Mouse (Mus musculus): ENCODE data around the gene Efcab3. TPM values are rescaled to one million over a fixed set of nuclear protein-coding genes. Genes with fewer than 3 reads are reported as not detected.

The Efcab3 gene
- polyA plus RNA-seq, 1 experiment from 2014 or later, result not detected

DNA sequence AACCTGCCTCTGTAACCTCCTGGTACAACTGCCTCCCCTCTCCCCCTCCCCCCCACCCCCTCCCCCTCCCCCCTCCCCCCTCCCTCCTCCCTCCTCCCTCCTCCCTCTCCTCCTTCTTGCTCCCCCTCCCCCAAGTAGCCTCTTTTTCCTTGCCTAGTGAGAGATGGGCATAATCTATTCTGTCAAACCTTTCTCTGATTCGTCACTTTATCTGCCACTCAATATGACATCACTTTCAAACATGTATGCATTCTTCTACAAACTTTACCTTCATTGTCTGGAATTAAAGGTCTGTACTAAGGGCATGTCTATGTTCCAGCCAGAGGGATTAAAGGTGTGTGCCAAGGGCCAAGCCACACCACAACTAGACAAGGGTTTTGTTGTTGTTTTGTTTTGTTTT is 86.4 kb downstream of the Efcab3 start:
- peaks cover 17% of the 10 kb centered on the region for H3K4me1 ChIP-seq
- H3K27me3 ChIP-seq (replicated peaks), result no peaks in the 10 kb centered on the region
- WGBS, result 93% methylated on average over 1 of the region's 1 CpGs
- no peaks in the 10 kb centered on the region for H3K9me3 ChIP-seq (replicated peaks)
- H3K9ac ChIP-seq (replicated peaks), result no peak overlapping the region
- no peak overlapping the region for H3K4me3 ChIP-seq (replicated peaks)
- no peak overlapping the region for H3K27ac ChIP-seq (replicated peaks)
- no peak for ATAC-seq (ENCODE audit: low FRiP score)
- no peak overlapping the region for H3K4me2 ChIP-seq
- no peaks in the 10 kb centered on the region for H3K36me3 ChIP-seq

DNA sequence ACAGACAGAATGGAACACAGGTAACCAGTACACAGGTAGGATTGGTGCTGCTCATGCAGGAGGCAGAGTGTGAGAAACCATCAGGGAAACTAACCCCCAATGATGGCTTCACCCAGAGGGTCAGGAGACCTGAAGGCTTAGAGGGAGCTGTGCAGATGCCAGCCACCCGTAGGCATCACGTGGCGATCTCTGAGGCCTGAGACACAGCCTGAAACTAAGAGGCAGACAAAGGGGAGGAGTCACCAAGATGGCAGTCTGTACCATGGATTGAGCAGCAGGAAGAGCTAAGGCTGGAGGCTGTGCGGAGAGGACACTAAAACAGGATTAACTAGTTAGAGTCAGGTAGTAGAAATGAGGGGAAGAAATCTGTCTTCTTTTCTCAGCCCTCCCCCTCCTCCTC is 87.3 kb downstream of the Efcab3 start:
- no peak overlapping the region for H3K9ac ChIP-seq (replicated peaks)
- WGBS, result 66% methylated on average over 4 of the region's 4 CpGs
- no peaks in the 10 kb centered on the region for H3K36me3 ChIP-seq
- no peaks in the 10 kb centered on the region for H3K9me3 ChIP-seq (replicated peaks)
- no peak overlapping the region for H3K4me2 ChIP-seq
- no peak overlapping the region for H3K4me3 ChIP-seq (replicated peaks)
- H3K27ac ChIP-seq (replicated peaks), result no peak overlapping the region
- peaks cover 17% of the 10 kb centered on the region for H3K4me1 ChIP-seq
- H3K27me3 ChIP-seq (replicated peaks), result no peaks in the 10 kb centered on the region
- no peak for ATAC-seq (ENCODE audit: low FRiP score)

DNA sequence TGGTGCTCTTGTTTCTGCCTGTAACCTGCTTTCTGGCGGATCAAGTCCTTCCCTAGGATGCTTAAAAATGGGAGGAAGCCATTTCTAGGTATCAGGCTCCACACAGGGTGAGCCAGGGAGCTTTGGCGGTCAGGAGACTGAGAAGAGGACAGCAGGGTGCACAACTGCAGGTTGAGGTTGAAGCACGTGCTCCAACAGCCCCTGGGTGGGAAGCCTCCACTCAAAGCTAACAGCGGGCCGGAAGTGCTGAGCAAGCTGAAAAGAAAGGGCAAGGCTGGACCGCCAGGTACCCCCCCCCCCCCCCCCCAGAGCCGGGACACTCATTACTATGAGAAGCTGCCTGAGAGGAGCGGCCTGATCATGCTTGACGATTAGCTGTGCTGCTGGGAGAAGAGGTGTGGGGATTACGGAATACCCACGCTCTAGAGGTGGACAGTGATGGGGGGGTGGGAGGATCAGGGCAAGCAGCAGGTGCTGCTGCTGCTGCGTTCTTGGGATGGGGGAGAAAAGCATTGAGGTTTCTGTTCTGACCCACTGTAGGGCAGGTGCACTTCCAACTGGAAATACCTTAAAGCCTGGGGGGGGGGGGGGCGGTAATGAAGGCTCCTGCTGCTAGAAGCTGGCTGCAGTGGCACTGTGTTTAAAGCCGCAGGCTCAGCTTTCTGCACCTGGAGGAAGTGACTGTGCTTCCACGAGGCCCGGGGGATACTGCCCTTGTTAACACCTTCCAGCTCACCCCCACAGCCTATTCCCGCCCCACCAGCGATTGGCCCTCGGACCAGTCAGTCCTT is 88.0 kb downstream of the Efcab3 start:
- H3K36me3 ChIP-seq, result no peaks in the 10 kb centered on the region
- H3K27ac ChIP-seq (replicated peaks), result no peak overlapping the region
- WGBS, result 20% methylated on average over 19 of the region's 19 CpGs
- H3K27me3 ChIP-seq (replicated peaks), result no peaks in the 10 kb centered on the region
- H3K9ac ChIP-seq (replicated peaks), result no peak overlapping the region
- no peaks in the 10 kb centered on the region for H3K9me3 ChIP-seq (replicated peaks)
- ATAC-seq (ENCODE audit: low FRiP score), result no peak
- H3K4me3 ChIP-seq (replicated peaks), result no peak overlapping the region
- H3K4me1 ChIP-seq, result peaks cover 17% of the 10 kb centered on the region
- H3K4me2 ChIP-seq, result peak overlapping the region; percentile 36

DNA sequence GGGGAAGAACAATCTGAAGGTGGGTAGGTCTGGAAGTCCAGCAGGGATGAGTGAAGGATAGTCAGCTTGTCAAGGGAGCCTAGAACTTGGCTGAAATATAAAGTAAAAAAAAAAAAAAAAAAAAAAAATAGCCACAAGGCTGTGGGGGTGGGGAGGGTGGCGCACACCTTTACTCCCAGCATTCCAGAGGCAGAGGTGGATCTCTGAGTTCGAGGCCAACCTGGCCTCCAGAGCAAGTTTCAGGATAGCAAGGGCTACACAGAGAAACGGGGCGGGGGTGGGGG is 88.6 kb downstream of the Efcab3 start:
- Histone ChIP-seq H3K27me3 (replicated peaks) (no peaks in the 10 kb centered on the region), H3K4me1 (peaks cover 17% of the 10 kb centered on the region), H3K9me3 (replicated peaks) (no peaks in the 10 kb centered on the region), H3K4me3 (replicated peaks) (no peak overlapping the region), H3K4me2 (peak overlapping the region; percentile 36), H3K36me3 (no peaks in the 10 kb centered on the region), H3K27ac (replicated peaks) (no peak overlapping the region), H3K9ac (replicated peaks) (no peak overlapping the region)
- WGBS, result 85% methylated on average over 4 of the region's 4 CpGs
- no peak for ATAC-seq (ENCODE audit: low FRiP score)

DNA sequence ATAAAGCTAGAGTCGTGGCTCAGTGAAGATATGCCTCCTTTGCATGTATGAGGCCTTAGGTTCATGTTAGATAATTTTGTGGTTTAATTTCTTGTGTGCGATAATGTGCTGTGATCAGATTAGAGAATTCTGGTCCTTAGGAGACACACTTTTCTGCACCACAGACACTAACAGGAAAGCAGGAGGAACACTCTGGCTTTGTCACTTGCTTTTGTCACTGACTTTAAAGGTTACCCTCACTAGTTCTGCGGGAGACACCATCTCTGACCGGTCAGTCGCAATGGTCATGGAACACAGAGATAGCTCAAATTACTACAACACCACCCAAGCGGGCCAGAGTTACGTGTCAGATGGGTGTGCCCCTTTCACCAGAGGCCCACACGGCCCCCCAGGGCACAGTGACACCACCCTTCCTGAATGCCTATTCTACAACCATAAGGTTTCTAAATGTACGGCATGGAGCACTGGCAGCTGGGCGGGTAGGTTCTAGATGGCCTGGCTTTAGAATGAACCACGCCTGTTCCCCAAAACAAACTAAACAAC is 89.0 kb downstream of the Efcab3 start:
- H3K4me3 ChIP-seq (replicated peaks), result no peak overlapping the region
- peaks cover 17% of the 10 kb centered on the region for H3K4me1 ChIP-seq
- H3K27me3 ChIP-seq (replicated peaks), result no peaks in the 10 kb centered on the region
- H3K9ac ChIP-seq (replicated peaks), result no peak overlapping the region
- 88% methylated on average over 11 of the region's 11 CpGs for WGBS
- H3K4me2 ChIP-seq, result no peak overlapping the region
- no peak overlapping the region for H3K27ac ChIP-seq (replicated peaks)
- H3K36me3 ChIP-seq, result no peaks in the 10 kb centered on the region
- H3K9me3 ChIP-seq (replicated peaks), result no peaks in the 10 kb centered on the region
- ATAC-seq (ENCODE audit: low FRiP score), result no peak

DNA sequence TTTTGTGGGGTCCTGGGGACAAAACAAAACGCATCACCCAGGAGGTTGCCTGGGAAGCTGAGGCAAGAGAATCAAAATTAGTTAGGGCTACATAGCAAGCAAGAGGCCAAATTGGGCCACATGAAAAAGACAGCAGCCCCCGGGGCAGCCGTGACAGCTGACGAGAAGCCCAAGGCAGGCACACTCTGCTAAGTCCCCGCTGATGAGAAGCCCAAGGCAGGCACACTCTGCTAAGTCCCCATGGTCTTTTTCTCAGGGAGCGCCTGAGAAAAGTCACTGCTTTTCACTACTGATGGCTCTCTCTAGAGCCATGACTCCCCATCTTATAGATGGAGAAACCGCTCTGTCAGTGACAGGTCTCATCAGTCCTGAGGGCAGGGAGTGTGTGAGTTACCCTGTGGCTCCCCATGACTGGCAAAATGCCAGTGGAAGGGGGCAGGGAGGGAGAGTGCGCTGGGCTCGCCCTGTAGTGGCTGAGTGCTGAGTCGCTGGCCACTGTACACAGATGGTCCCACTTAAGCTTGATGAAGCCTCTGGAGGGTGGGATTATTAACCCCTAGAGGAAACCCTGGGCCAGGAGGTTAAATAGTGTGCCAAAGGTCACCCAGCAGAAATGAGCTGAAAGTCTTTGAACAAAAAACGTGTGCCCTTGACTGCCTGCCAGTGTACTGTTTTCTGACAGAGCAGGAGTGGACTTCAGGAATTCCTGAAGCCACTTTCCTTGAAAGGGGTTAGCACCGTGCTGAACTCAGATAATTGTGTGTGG is 89.9 kb downstream of the Efcab3 start:
- H3K36me3 ChIP-seq, result no peaks in the 10 kb centered on the region
- no peak overlapping the region for H3K27ac ChIP-seq (replicated peaks)
- no peak for ATAC-seq (ENCODE audit: low FRiP score)
- WGBS, result 28% methylated on average over 12 of the region's 12 CpGs
- H3K27me3 ChIP-seq (replicated peaks), result no peaks in the 10 kb centered on the region
- peaks cover 17% of the 10 kb centered on the region for H3K4me1 ChIP-seq
- no peak overlapping the region for H3K4me2 ChIP-seq
- H3K9me3 ChIP-seq (replicated peaks), result no peaks in the 10 kb centered on the region
- no peak overlapping the region for H3K9ac ChIP-seq (replicated peaks)
- H3K4me3 ChIP-seq (replicated peaks), result no peak overlapping the region

DNA sequence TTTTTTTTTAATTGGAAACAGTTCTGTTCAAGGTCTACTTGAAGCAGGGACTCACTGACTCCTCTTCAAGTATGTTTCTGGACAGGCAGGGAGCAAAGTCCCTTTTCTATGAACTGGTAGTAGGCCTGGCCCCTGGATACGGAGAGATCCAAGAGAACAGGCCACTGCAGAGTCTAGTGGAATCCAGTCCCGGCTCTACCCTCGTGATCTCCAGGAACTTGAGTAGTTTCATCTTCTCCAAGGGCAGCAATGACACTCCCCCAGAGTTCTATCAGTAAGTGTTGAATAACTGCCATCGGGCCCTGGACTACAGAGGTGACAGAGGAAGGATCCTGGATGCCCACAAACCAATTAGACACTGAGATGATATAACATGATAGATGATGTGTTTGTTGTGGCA is 92.5 kb downstream of the Efcab3 start:
- peaks cover 17% of the 10 kb centered on the region for H3K4me1 ChIP-seq
- no peak overlapping the region for H3K27ac ChIP-seq (replicated peaks)
- H3K36me3 ChIP-seq, result no peaks in the 10 kb centered on the region
- no peaks in the 10 kb centered on the region for H3K9me3 ChIP-seq (replicated peaks)
- H3K9ac ChIP-seq (replicated peaks), result no peak overlapping the region
- 93% methylated on average over 4 of the region's 4 CpGs for WGBS
- no peak overlapping the region for H3K4me2 ChIP-seq
- no peak for ATAC-seq (ENCODE audit: low FRiP score)
- no peaks in the 10 kb centered on the region for H3K27me3 ChIP-seq (replicated peaks)
- H3K4me3 ChIP-seq (replicated peaks), result no peak overlapping the region

DNA sequence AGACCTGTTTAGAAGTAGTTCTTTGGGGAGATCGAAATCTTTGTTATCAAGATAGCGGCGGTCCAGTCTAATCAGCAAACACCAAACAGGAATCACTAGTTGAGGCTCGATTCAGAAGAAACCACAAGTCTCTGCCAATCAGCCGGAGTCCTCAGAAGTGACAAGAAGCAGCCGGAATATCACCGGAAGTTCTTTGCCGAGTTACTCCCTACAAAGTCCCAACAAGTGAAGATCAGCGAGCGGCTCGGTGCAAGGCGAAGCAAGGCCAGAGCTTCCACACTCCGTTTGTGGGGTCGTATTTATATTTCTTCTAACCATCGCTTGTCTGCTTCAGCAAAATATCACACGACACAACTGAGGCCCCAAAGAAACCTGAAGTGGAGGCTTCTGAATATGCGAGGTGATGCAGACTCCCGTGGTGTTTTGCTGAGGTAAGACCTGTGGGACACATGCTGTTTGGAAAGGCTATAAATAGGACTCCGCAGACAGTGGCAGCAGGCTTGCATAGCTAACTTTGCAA is 93.4 kb downstream of the Efcab3 start:
- H3K27ac ChIP-seq (replicated peaks), result no peak overlapping the region
- 89% methylated on average over 19 of the region's 19 CpGs for WGBS
- no peaks in the 10 kb centered on the region for H3K9me3 ChIP-seq (replicated peaks)
- H3K4me2 ChIP-seq, result no peak overlapping the region
- H3K4me1 ChIP-seq, result peaks cover 9% of the 10 kb centered on the region
- H3K36me3 ChIP-seq, result no peaks in the 10 kb centered on the region
- no peak for ATAC-seq (ENCODE audit: low FRiP score)
- no peak overlapping the region for H3K4me3 ChIP-seq (replicated peaks)
- no peak overlapping the region for H3K9ac ChIP-seq (replicated peaks)
- H3K27me3 ChIP-seq (replicated peaks), result no peaks in the 10 kb centered on the region

DNA sequence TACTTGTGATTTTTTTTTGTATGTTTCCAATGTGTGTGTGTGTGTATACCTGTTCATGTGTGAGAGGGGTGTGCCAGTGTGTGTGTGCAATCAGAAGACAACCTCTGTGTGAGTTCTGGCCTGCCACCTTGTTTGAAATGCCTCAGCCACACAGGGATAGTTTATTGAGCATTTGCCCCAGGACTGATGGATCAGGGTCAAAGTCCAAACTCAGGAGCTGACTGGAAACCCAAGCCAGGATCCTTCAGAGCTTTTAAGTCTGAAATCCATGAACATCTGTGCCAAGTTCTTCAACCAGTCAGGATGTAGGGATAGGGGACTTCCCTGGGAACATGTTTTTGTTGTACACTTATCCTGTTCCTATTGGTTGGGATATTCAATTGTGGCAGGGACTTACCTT is 94.7 kb downstream of the Efcab3 start:
- Histone ChIP-seq H3K9ac (replicated peaks) (no peak overlapping the region), H3K36me3 (no peaks in the 10 kb centered on the region), H3K27me3 (replicated peaks) (no peaks in the 10 kb centered on the region), H3K9me3 (replicated peaks) (no peaks in the 10 kb centered on the region), H3K4me2 (no peak overlapping the region), H3K27ac (replicated peaks) (no peak overlapping the region), H3K4me3 (replicated peaks) (no peak overlapping the region), H3K4me1 (peaks cover 8% of the 10 kb centered on the region)
- ATAC-seq (ENCODE audit: low FRiP score), result no peak

DNA sequence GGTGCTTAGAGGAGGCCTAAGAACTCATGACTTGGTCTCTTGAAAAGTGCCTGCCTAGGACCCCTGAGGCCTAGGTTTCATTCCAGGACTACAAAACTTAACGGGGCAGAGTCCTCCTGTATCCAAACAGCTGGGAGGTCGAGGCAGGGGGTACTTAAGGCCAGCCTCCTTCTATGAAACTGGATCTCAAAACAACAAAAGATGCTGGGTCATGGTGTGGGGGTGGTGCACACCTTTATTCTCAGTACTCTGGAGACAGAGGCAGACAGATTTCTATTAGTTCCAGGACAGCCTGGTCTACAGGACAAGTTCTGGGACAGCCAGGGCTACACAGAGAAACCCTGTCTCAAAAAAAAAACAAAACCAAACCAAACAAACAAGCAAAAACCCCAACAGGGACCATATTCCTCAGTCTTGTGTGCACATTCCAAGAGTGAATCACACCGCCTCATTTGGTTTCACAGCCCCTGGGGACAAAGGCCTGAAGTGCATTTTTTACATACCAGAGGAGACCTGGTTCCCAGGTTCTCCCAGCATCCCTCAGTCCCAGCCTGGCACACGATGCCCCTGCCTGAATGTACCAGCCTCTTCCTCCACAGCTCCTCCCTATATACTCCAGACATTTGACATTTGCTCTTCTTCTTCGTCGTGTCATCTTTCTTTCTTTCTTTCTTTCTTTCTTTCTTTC is 96.4 kb downstream of the Efcab3 start:
- Histone ChIP-seq H3K4me3 (replicated peaks) (no peak overlapping the region), H3K9me3 (replicated peaks) (0 out of 2 replicates have a peak, but pooled peaks cover 4% of the 10 kb centered on the region), H3K36me3 (no peaks in the 10 kb centered on the region), H3K27me3 (replicated peaks) (no peaks in the 10 kb centered on the region), H3K4me1 (no peaks in the 10 kb centered on the region), H3K4me2 (no peak overlapping the region), H3K27ac (replicated peaks) (no peak overlapping the region), H3K9ac (replicated peaks) (no peak overlapping the region)
- ATAC-seq (ENCODE audit: low FRiP score), result no peak
- 67% methylated on average over 6 of the region's 6 CpGs for WGBS

DNA sequence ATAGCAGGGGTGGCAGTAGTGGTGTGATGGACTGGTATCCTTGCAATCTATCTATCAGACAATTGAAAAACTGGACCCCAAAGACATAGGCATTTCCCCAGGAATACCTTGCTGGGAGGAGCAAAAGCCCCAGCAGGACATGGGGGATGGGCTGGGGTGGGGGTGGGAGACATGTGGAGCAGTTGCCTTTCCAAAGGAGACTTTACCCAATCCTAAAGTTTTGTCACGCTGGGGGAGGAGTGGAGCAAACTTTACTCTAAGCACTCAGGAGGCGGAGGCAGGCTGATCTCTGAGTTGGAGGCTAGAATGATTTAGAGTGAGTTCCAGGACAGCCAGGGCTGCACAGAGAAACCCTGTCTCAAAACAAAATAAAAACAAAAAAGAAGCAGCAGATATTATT is 98.0 kb downstream of the Efcab3 start:
- no peak overlapping the region for H3K4me2 ChIP-seq
- 0 out of 2 replicates have a peak, but pooled peaks cover 6% of the 10 kb centered on the region for H3K9me3 ChIP-seq (replicated peaks)
- no peak overlapping the region for H3K9ac ChIP-seq (replicated peaks)
- no peak overlapping the region for H3K4me3 ChIP-seq (replicated peaks)
- H3K27ac ChIP-seq (replicated peaks), result no peak overlapping the region
- no peaks in the 10 kb centered on the region for H3K4me1 ChIP-seq
- 94% methylated on average over 2 of the region's 2 CpGs for WGBS
- no peaks in the 10 kb centered on the region for H3K27me3 ChIP-seq (replicated peaks)
- no peak for ATAC-seq (ENCODE audit: low FRiP score)
- no peaks in the 10 kb centered on the region for H3K36me3 ChIP-seq
